8 mouse cellular contexts compared by ENCODE assay signal in genomic region chr2:71389864-71390263, GRCm38 (mm10). TPM values are rescaled to one million over a fixed set of nuclear protein-coding genes. Genes with fewer than 3 reads are reported as not detected.
DNase-seq lines count a peak whose midpoint lies in the region; ATAC-seq lines count a peak whose summit lies in the region.

No protein-coding gene starts in this region.

- H3K9me3 ChIP-seq in forebrain, embryonic 13.5 days (replicated peaks) = no peaks in the 10 kb centered on the region
- H3K9me3 ChIP-seq in liver, embryonic 16.5 days (replicated peaks; ENCODE audit: control insufficient read depth, low read length) = no peaks in the 10 kb centered on the region

- H3K9ac ChIP-seq in forebrain, embryonic 13.5 days = peak overlapping the region; percentile 85
- peak overlapping the region; percentile 88 for H3K9ac ChIP-seq in liver, embryonic 16.5 days (ENCODE audit: low read depth, low read length)

- H3K36me3 ChIP-seq in forebrain, embryonic 13.5 days (ENCODE audit: poor library complexity, severe bottlenecking) = peaks cover 25% of the 10 kb centered on the region
- peaks cover 12% of the 10 kb centered on the region for H3K36me3 ChIP-seq in liver, embryonic 16.5 days (ENCODE audit: control insufficient read depth, insufficient read depth)

- DNase-seq in thymus, postnatal 0 days (ENCODE audit: low spot score) = peak; percentile 27
- no peak for DNase-seq in thymus, postnatal 14 days
- no peak for DNase-seq in adrenal gland, postnatal 10 days
- DNase-seq in ovary, postnatal 14 days (ENCODE audit: low spot score) = no peak
- DNase-seq in right cerebral cortex, adult 18-20 months = no peak
- DNase-seq in gastrocnemius, adult 8-10 months (ENCODE audit: low spot score in 2 of 2) = no peak

- no peaks in the 10 kb centered on the region for H3K27me3 ChIP-seq in forebrain, embryonic 13.5 days
- no peaks in the 10 kb centered on the region for H3K27me3 ChIP-seq in liver, embryonic 16.5 days (ENCODE audit: control insufficient read depth, insufficient read depth, low read depth, low read length)

- no peak overlapping the region for H3K27ac ChIP-seq in forebrain, embryonic 13.5 days
- H3K27ac ChIP-seq in liver, embryonic 16.5 days (ENCODE audit: low read length) = peak overlapping the region; percentile 86

- peak overlapping the region; percentile 85 for H3K4me3 ChIP-seq in forebrain, embryonic 13.5 days
- peak overlapping the region; percentile 99 for H3K4me3 ChIP-seq in liver, embryonic 16.5 days (ENCODE audit: low read depth, low read length)

- H3K4me1 ChIP-seq in forebrain, embryonic 13.5 days = peaks cover 16% of the 10 kb centered on the region; the same call in 1 of the 2 replicates
- peaks cover 12% of the 10 kb centered on the region for H3K4me1 ChIP-seq in liver, embryonic 16.5 days (ENCODE audit: control insufficient read depth, low read depth, low read length)

- ATAC-seq in forebrain, embryonic 13.5 days = no peak
- ATAC-seq in liver, embryonic 16.5 days (ENCODE audit: low read depth) = no peak

- WGBS in forebrain, embryonic 13.5 days = 66% methylated on average over 9 of the region's 9 CpGs
- 12% methylated on average over 9 of the region's 9 CpGs for WGBS in liver, embryonic 16.5 days (ENCODE audit: insufficient replicate concordance)

- peak overlapping the region; percentile 73 for H3K4me2 ChIP-seq in forebrain, embryonic 13.5 days
- peak overlapping the region; percentile 75 for H3K4me2 ChIP-seq in liver, embryonic 16.5 days (ENCODE audit: low read depth, low read length)

RNA-seq across cellular contexts. Expression of gene Hat1, which starts 1.1 kb away (rescaled TPM):
- polyA plus RNA-seq in thymus, postnatal 0 days (2015; fragmentation: Nextera tagmentation; extraction: Ambion mirVana) = 147 and 157 TPM in 2 replicates
- 155 and 156 TPM in 2 replicates for polyA plus RNA-seq in forebrain, embryonic 13.5 days (2015; fragmentation: Nextera tagmentation; extraction: Ambion mirVana)
- 79.8 and 95.7 TPM in 2 replicates for polyA plus RNA-seq in liver, embryonic 16.5 days (2015; fragmentation: Nextera tagmentation; extraction: Ambion mirVana)
- total RNA-seq in adrenal gland, postnatal 10 days (2021) = 10 to 100 TPM; 36.9 to 42.3 TPM
- total RNA-seq in gastrocnemius, adult 8-10 months (2022) = 10 to 100 TPM; 14.6 to 19.9 (median 16.5) TPM

RNA-seq across cellular contexts. Expression of gene Slc25a12, which starts 22.3 kb away (rescaled TPM):
- polyA plus RNA-seq in thymus, postnatal 0 days (2015; fragmentation: Nextera tagmentation; extraction: Ambion mirVana) = 63.2 and 69.6 TPM in 2 replicates
- polyA plus RNA-seq in forebrain, embryonic 13.5 days (2015; fragmentation: Nextera tagmentation; extraction: Ambion mirVana) = 63.3 and 66.5 TPM in 2 replicates
- polyA plus RNA-seq in liver, embryonic 16.5 days (2015; fragmentation: Nextera tagmentation; extraction: Ambion mirVana) = 22.6 and 24.4 TPM in 2 replicates
- total RNA-seq in adrenal gland, postnatal 10 days (2021) = 10 to 100 TPM; 57.8 to 77.8 TPM
- total RNA-seq in gastrocnemius, adult 8-10 months (2022) = 100 to 1,000 TPM; 395 to 460 (median 419) TPM
